Mouse (Mus musculus) megakaryocyte-erythroid progenitor cell, adult 5-6 weeks (primary cell): ENCODE data around the gene Vwc2l. TPM values are rescaled to one million over a fixed set of nuclear protein-coding genes. Genes with fewer than 3 reads are reported as not detected.
A peak's percentile ranks its signal among the peaks of the same experiment; 100 is the strongest.

Experiments used
- ATAC-seq: replicated peaks from 2 replicates; pipeline ENCODE4 v1.8.0; 2016; ENCODE audit warnings: mild to moderate bottlenecking, inconsistent platforms; ENCODE audit not compliant: severe bottlenecking, poor library complexity, low FRiP score, low TSS enrichment
- total RNA-seq, 2 experiments: library from RNA; stranded (forward) in 1 of 2; stranded (reverse) in 1 of 2; fragments of 200-1000, 215-1000 nt in 1 of 2; fragments of >200 nt in 1 of 2; fragmentation: Nextera tagmentation in 1 of 2; gene quantifications; 2 replicates each; pipeline ENCODE4 v1.2.3; 2014 to 2017

Gene Vwc2l
- total RNA-seq, 2 experiments from 2014 or later = not detected

GRCm38 (mm10) chr1:70902311-70902710 lies 176.8 kb downstream of the Vwc2l start:
- ATAC-seq = peak; percentile 90

DNA sequence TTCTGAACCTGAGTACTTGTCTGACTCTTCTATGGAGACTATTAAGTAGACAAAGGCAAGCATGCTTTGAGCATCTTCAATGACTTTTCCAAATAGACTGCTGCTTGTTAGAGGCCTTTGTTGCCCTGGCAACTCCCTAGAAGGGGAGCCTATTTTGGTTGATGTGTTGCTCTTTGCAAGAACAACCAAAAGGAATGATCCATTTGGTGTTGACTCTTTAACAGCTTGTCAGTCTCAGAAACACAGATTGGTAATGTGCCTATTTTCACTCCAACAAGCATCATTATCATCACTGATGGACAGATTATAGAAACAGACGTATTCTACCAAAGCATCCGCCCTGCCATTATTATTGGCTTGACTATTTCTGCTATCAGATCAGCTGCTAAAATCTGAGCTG lies 181.9 kb downstream of the Vwc2l start:
- ATAC-seq = no peak

GRCm38 (mm10) chr1:70911235-70911634 lies 185.7 kb downstream of the Vwc2l start:
- ATAC-seq = no peak

- no peak for ATAC-seq
Measured at GRCm38 (mm10) chr1:70913071-70913470, 187.6 kb downstream of the Vwc2l start.

DNA sequence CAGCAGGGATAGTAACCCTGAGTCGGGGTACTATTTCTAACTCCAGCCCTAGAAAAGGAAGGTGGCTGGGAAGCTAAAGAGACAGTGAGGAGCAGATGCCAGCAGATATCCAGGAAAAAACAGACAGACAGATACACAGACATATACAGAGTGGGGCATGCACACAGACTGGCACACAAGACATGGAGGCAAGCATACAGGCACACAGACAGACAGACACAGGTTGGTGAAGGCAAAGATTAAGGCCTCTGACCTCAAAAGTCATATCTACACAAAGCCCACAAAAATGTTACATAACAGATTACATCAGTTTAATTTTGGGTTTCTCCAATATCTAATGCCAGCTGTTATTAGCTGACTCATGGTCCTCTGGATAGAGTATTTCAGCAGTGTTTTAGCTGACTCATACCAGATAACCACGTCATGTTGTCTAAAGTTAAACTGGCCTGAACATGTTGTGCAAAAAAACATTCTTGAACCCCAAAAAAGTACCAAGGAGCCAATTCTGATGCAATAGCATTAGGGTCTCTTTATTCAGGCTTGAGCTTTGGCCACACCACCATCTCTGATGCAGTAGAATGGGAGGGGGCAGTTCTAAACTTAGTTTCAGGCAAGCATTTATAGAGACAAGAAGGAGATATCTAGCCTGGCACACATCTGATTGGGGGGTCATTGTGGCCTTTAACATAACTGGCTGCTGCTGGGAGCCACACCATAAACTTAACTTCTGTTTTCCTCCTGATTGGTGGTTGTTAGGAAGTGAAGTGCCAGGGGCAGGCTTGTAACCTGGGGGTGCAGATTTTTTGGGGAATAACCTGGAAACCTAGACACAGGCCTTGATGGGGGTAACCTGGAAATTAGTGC lies 192.9 kb downstream of the Vwc2l start:
- no peak for ATAC-seq

GRCm38 (mm10) chr1:70933016-70933415 lies 207.5 kb downstream of the Vwc2l start:
- no peak for ATAC-seq
